Mouse (Mus musculus): ENCODE measurements around the gene Mrnip.

The Mrnip gene

GRCm38 (mm10) chr11:50226406-50226805 is 52.2 kb downstream of the Mrnip start:
- peak in 1 of 2 experiments; percentile 23 for DNase-seq

GRCm38 (mm10) chr11:50227226-50227625 is 53.0 kb downstream of the Mrnip start:
- peak in 1 of 2 experiments; percentile 55 for DNase-seq

- peak in 1 of 2 experiments; percentile 57 for DNase-seq
Measured at GRCm38 (mm10) chr11:50227736-50228135, 53.5 kb downstream of the Mrnip start.

- DNase-seq: peak in 1 of 2 experiments; percentile 59
Measured at GRCm38 (mm10) chr11:50228772-50229171, 54.5 kb downstream of the Mrnip start.

GRCm38 (mm10) chr11:50229252-50229910 is 55.1 kb downstream of the Mrnip start:
- DNase-seq: peak in 1 of 2 experiments; percentile 67

GRCm38 (mm10) chr11:50230481-50231304 is 56.4 kb downstream of the Mrnip start:
- DNase-seq: no peak

- peak; percentile 71 to 80 for DNase-seq
Measured at GRCm38 (mm10) chr11:50231411-50231810, 57.2 kb downstream of the Mrnip start.

GRCm38 (mm10) chr11:50233022-50233421 is 58.8 kb downstream of the Mrnip start:
- DNase-seq: no peak

GRCm38 (mm10) chr11:50233993-50234392 is 59.7 kb downstream of the Mrnip start:
- DNase-seq: peak in 1 of 2 experiments; percentile 58

- DNase-seq: no peak
Measured at GRCm38 (mm10) chr11:50234606-50235005, 60.4 kb downstream of the Mrnip start.

- DNase-seq: peak; percentile 95 to 97
Measured at GRCm38 (mm10) chr11:50236540-50236936, 62.3 kb downstream of the Mrnip start.

- peak in 1 of 2 experiments; percentile 63 for DNase-seq
Measured at GRCm38 (mm10) chr11:50236937-50237835, 62.9 kb downstream of the Mrnip start.

- peak; percentile 56 to 57 for DNase-seq
Measured at GRCm38 (mm10) chr11:50238324-50238723, 64.1 kb downstream of the Mrnip start, which contains the start of gene Ltc4s. TSS of gene Ltc4s (minus strand) at chr11:50238616.

- DNase-seq: no peak
Measured at GRCm38 (mm10) chr11:50238821-50239791, 64.9 kb downstream of the Mrnip start.

GRCm38 (mm10) chr11:50240235-50240911 is 66.1 kb downstream of the Mrnip start:
- DNase-seq: peak; percentile 69 to 79

- no peak for DNase-seq
Measured at GRCm38 (mm10) chr11:50243926-50244325, 69.7 kb downstream of the Mrnip start.

- DNase-seq: peak in 1 of 2 experiments; percentile 51
Measured at GRCm38 (mm10) chr11:50245269-50245668, 71.0 kb downstream of the Mrnip start.

GRCm38 (mm10) chr11:50248473-50249171 is 74.4 kb downstream of the Mrnip start:
- DNase-seq: no peak

Measured in kidney, postnatal 36 days (tissue).